Mouse (Mus musculus): Measurements from ENCODE around the gene Nicn1.
A peak's percentile ranks its signal among the peaks of the same experiment; 100 is the strongest.

GRCm38 (mm10) chr9:108244984-108245383, 45.2 kb upstream of the Nicn1 start:
- TF ChIP-seq CTCF (conservative IDR thresholded peaks at IDR 0.05; ENCODE audit: insufficient read depth, insufficient read length, low read depth, low read length), result peak; percentile 48
- TF ChIP-seq POLR2A (IDR thresholded peaks at IDR 0.05; ENCODE audit: low read depth, low read length), result no peak
